Mouse (Mus musculus): ENCODE measurements around the gene Wwox.
"Not testable (repeated sequence)": the region's sequence is repeated elsewhere in the genome, so short reads cannot be mapped to it uniquely, and the experiment has no call there.

The Wwox gene

DNA sequence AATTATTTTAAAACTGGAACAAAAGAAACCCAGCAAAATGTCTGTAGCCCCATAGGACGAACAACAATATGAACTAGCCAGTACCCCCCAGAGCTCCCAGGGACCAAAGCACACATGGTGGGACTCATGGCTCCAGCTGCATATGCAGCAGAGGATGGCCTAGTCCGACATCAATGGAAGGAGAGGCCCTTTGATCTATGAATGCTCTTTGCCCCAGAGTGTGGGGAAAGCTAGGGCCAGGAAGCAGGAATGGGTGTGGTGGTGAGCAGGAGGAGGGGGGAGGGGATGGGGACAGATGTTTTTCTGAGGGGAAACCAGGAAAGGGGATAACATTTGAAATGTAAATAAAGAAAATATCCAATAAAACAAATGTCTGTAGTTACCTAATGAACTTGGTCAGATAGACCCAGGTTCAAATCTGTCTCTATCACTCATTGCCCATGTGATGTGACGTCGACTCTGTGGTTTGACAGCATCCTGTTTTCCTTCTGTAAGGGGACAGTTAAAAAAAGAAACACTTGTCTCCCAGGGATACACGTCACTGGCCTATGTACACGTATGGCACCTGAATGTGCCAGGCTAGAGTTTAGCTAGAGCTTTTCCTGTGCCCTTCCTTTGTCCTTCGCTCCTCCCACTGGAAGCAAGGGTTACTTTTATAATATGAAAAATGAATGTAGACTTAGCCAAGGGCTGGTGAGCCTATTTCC, 362.1 kb downstream of the Wwox start:
- no peak for ATAC-seq (ENCODE audit: low TSS enrichment)

DNA sequence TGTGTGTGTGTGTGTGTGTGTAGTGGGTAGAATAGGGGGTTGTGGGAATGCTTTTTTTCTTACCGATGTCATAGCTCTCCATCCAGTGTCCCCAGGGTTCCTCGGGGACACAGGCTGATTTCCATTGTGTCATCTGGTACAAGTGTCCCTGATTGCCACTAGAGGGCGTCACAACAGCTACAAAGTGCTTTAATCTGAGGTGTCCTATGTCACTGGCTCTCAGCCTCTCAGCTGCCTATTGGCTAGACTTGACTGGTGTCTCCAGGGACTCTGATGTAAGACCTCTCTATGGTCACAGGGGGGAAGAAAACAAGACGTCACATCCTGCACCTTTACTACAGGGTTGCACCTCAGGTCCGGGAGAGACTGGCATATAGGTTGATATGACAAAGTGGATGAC, 363.7 kb downstream of the Wwox start:
- peak; percentile 31; the same call in 1 of the 2 replicates for ATAC-seq (ENCODE audit: low TSS enrichment)

DNA sequence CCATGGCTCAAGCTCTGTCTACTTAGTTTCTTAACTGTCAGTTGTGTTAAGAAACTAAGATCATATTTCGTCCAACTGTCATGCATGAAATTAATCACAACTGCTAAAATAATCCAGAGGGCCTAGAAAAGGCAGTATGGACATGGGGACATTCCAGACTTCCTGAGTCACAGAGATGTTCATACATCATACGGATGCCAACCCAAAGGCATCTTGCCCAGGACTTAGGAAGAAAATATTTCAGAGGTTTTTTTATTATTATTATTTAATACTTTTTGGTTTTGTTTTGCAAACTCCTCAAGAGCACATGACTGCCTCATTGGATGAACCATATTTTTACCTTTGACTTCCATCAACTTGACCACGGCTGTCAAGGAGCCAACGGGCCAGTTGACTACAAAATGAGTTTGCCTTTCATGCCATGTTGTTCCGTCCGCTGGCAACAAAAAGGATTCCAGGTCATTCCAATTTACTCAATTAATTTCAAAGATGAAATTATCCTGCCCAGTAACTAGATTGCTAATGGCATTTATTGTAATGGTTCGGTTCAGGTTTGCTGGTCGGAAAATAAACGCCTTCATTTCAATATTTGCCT, 367.5 kb downstream of the Wwox start:
- ATAC-seq (ENCODE audit: low TSS enrichment): no peak

DNA sequence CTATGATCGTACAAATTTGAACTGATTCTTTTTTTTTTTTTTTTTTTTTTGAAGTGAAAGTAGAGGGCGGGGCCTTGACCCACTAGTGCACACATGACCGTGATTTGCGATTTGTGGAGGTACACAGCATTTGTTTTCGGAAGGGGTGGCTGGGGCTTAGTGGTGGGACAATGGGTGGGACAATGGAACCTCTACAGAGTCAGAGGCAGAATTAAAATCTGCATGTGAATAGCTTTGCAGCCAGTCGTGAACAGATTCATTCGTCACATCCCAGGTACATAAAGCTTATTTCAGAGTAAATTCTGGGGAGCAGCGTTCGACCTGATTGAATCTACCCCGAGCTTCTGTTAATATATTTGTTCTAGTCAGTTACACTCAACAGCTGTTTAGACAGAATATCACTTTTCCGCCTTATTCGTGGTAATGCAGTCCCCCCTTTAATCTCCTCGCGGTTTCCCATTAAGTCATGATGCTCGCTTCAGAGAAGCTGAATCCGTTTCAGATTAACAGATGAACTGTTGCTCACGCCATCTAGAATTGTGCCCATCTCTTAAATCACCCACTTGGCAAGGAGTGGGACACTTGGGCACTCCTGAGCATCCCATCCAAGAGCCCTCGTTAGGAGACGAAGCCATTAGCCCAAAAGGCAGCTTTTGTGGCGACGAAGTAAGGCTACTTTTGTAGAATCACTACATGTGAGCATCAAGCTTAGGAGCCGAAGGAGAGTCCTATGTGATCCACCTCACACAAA, 368.4 kb downstream of the Wwox start:
- ATAC-seq (ENCODE audit: low TSS enrichment): no peak

DNA sequence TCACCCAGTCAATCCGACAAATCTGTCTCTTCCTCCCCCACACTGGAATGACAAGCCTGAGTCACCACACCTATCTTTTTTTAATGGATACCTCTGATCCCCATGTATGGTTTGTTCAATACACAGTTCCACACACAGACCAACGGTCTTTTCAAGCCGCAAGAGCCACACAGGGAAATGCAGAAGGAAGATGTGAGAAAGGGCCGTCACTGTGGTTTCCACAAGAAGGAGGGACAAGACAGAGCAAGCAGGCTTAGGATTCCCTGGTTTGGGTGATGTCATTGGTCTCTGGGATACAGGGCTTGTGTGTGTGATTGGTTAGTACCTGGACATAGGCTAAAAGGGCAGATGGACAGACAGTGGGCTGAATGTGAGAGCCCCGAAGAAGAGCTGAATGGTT, 371.0 kb downstream of the Wwox start:
- no peak for ATAC-seq (ENCODE audit: low TSS enrichment)

DNA sequence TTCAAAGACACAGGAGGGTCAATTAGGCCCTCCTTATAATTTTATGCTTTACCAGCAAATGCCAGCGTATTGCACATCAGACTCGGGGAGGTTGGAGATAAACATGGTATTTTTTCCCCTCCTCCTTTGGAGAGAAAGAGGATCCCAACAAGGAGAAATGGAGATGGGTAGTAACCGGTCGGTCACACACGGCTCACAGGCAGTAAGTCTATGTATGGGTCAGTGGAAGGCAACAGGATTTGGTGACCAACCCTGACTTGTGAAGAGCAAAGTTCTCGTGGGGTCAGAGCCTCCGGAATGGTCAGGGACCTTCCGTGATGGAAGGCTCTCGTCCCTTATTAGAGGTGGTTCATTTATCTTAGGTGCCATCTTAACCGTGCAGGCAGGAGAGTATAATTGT, 374.4 kb downstream of the Wwox start:
- no peak for ATAC-seq (ENCODE audit: low TSS enrichment)

DNA sequence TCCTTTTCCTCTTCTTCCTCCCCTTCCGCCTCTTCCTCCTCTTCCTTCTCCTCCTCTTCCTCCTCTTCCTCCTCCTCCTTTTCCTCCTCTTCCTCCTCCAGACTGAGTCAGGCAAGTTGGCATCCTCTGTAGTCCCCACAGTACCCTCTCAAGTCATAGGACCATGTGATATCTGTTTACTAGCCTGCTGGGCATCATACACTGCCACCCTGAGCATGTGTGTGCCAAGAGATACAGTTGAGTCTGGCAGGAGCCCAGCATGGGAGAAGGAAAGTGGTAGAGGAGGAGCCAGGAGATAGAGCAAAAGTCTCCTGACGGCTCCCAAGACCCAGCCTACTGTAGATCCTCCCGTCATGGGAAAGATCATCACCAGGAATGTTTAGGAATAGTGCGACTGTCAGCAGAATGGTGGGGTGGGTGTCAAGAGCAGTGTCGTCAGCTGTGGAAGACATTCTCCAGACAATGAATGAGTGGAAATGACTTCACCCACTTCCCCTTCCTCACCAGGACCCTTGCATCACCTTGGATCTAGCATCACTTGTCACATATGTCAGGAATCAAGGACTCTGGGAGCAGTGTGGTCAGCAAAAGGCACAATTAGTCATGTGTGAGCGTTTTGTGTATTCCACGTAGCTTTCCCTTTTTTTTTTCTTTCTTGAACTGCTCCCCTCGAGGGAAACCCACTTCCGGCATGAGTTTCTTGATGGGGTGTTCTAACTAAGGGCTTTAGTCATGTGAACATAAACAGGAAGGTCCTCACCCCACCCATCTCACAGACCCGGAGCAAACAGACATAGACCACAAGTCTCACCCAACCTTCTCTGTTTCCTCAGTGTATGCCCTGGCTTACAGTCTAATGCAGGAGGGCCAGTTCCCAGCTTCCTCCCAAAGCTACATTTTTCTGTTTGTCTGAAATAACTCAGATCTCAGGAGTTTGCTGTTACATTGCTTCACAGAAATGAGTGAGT, 375.6 kb downstream of the Wwox start:
- no peak for ATAC-seq (ENCODE audit: low TSS enrichment)

DNA sequence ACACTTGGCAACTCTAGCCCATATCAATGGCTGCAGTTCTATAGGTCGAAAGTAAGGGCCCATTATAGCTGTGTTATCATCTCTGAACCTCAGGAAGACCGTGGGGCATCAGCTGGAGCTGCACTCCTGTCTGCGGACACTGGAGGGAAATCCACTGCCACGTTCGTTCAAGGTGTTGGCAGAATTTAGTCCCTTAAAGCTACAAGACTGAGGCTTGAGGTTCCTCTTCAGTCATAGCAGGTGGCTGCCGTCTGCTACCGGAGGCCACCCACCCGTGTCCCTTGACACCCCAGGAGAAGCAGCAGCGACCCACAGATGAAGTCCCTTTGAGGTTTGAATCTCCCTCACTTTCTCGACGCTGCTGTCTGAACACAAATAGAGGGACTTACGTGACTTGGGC, 376.9 kb downstream of the Wwox start:
- no peak for ATAC-seq (ENCODE audit: low TSS enrichment)

DNA sequence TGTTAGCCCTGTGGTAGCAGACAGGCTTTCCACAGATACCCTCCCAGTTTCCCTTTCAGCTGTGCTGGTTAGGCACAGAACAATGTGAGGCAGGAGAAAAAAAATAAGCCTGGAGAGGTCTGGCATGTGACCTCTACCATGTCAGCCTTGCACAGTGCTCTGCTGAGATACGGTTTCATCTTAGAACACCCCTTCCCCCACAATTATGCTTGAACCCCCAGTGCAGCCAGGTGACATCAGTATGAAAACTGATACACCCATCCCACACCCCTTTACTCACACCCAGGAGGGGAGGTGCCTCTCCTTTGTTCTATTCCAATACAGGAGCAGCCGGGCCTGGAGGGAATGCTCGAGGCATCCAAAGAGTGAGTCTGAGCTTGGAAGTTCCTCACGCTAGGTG, 377.5 kb downstream of the Wwox start:
- ATAC-seq (ENCODE audit: low TSS enrichment): no peak

DNA sequence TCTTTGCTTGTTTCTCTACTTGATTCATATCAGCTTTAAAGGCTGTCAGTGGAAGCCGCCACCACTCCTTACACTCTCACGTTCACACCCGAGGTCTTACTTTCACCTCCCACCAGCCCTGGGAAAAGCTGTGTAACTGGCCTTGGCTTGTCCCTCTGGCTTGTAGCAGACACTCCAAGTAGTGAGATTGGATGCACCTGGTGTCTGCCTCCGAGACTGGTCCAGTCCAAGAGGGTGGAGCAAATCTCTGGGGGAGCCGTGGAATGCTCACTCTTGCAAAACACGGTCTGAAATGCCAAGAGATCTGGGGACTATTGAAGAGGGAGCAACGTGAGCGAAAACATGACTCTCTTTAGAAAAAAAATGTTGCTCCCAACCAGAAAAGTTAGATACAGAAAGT, 382.1 kb downstream of the Wwox start:
- ATAC-seq (ENCODE audit: low TSS enrichment): no peak

DNA sequence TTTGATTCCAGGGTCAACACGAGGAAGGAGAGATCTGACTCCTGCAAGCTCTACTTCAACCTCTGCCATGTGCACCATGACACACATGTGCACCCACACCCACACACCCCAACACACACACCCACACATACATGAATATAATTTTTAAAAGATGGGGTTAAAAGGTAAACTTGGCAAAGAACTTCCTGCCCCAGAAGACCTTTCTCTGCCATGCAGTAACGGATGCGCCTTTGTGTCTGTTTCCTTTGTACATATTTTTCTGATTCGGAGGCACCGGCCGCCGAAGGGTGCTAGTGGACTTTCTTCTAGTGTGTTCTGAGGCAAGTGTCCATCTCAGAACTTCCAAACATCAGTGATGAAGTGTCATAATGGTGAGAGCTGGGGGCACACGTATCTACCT, 386.0 kb downstream of the Wwox start:
- no peak for ATAC-seq (ENCODE audit: low TSS enrichment)

DNA sequence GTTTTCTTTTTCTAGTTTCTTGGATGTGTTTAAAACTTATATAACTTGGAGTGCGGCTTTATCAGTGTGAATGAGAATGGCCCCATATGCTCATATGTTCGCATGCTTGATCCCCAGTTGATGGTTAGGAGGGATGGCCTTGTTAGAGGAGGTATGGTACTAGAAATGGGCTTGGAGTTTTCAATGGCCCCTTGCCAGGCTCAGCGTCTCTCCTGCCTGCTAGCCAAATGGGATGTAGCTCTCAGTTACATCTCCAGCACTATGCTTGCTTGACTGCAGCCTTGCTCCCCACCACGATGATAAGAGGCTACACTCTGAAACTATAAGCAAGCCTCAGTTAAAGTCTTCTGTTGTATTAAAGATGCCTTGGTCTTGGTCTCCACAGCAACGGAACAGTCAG, 387.5 kb downstream of the Wwox start:
- ATAC-seq (ENCODE audit: low TSS enrichment): no peak

DNA sequence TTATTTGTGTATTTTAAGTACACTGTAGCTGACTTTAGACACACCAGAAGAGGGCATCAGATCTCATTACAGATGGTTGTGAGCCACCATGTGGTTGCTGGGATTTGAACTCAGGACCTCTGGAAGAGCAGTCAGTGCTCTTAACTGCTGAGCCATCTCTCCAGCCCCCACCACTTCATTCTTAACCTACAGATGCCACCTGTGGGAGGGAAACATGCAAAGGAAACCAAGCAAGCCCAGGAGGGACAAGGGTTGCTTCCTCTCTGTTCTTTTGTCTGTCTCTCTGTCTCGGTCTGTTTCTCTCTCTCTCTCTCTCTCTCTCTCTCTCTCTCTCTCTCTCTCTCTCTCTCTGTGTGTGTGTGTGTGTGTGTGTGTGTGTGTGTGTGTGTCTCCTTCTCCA, 388.4 kb downstream of the Wwox start:
- not testable (repeated sequence) for ATAC-seq (ENCODE audit: low TSS enrichment)

DNA sequence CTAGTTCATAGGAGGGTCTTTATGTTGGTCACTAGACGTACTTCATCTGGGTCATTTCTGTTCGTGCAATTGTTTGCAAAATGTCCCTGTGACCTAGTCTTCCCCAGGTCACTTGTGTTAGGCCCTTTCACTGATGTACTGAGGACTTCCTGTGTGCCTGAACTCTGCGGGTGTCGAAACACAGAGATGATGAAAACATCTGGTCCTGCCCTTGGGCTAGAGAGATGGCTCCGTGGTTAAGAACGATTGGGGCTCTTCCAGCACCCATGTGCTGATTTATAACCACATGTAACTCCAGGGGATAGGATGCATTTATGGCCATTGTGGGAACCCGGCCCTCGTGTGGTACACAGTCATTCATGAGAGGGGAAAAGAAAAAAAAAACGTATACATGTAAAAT, 392.1 kb downstream of the Wwox start:
- no peak for ATAC-seq (ENCODE audit: low TSS enrichment)

DNA sequence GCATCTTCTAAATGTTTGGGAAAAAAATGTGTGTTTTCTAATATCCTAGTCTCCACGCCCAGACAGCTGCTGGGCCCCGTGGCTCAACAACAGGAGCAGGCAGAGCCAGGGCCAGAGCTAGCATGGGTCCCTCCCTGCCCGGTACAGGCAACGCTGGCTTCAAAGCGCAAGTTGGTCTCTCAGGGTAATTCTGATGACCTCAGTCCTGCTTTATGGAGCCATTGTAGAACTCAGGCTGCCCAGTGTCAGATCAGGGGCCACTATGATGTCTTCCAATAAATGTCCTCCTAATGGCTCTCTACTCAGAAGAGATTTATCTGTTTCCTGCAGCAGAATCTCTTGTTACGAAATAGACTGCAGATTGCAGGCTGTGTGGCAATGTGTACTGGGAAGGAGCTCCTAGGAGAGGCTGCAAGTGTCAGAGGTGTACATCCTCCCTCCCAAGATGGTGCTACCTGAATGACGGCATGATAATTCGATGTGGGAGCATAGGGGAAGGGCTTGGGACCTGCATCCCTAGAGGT, 392.9 kb downstream of the Wwox start:
- ATAC-seq (ENCODE audit: low TSS enrichment): no peak

DNA sequence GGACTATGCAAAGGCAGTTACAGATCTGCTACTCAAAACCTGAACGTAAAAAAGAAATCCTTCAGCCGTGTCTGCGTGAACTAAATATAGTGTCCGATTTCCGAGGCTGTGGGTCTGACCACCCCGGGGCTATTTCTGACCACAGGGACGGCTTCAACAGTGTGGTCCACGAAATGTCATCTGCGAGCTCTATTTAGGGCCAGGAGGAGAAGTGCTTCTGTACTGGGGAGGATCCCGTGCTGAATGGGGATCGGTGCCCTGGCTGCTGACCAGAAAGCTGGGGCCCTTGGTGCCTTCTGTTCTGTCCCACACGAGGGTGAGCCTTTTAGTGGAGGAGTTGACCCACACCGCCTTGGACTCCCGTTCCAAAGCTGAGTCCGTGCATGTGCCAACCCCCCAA, 395.3 kb downstream of the Wwox start:
- ATAC-seq (ENCODE audit: low TSS enrichment): no peak

DNA sequence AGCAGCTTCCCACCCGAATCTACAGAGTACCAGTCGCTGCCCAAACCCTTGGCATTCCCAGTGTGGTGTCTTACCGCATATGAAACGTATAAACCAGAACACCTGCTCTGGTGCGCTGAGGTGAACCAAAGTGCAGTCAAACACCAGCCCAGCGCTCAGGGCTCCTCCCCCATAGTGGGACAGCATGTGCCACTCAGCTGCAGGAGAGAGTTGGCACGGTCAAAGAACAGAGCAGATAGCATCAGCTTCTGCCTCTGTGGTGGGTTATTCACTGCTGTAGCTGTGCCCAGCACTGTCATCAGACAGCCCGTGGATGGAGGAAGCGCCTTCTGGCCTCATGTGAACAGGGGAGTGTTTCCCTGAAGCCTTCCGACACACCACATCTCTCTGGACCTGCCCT, 400.5 kb downstream of the Wwox start:
- ATAC-seq (ENCODE audit: low TSS enrichment): no peak

DNA sequence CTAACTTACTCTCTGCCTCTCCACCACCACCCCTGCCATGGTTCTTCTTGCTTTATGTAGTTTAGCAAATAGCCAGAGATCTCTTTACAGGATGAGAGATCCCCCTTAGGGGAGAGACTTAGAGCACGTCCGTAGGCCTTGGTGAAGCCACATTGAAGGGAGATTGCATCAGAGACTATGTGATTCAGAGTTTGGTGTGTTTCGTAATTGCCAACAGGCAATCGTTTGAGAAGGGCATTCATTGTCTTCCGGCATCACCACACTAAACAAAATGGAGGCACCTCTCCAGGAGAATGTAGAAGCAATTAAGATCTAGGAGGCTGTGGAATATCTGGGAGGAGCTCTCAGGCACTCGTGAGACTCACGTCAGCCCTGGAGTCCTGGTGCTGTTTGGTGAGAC, 408.2 kb downstream of the Wwox start:
- no peak for ATAC-seq (ENCODE audit: low TSS enrichment)

DNA sequence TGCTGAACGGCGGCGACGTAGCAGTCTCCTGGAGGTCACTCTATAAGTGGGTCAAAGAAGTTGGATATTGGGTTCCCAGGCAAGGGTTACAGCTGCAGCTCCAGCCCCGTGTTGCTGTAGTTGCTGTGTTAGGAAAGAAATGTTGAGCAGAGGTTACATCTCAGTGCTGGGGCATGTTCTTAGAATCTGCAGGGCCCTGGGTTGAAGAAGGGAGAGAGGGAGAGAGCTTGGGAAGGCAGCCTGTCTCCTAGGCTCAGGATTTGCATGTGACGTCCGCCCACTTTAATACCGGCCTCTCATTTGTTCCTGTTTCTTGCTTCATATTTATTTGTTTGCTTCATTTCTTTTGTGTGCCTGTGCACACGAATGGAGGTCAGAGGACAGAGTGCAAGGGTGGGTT, 410.0 kb downstream of the Wwox start:
- ATAC-seq (ENCODE audit: low TSS enrichment): no peak

DNA sequence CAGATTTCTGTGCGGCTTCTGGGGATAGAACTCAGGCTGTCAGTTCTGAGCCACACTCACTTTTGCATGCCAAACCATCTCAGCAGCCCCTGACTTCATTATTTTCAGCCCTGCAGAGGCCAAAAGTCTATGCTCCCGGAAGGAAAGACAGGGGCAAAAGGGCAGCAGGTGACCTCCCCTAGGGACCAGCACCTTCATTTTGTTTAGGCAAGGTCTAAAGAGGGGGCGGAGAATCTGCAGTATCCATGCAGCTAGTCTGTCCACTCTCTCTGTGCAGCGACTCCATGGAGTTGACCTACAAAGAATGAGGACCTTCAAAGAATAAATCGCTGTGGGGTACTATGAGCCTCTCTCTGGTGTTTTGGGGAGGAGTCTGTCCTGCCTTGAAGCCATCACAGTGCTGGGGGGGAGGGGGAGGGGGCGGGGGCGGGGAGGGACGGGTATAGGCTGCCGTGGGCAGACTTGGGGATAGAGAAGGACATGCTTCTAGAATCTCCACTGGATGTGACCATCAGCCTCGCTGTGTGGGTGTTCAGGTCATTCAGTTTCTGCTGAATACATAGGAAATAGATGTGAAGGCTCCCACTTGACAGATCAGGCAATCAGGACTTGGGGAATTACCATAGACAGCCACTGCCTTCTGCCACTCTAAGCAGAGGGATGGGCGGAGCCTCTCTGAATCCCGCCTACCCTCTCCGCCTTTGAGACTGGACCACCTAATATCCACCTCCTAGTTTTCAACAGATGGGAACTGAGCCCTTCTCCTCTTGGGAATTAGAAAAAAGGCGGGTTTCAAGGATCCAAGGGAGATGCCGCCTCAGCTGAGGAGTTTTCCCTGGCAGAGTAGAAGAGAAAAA, 410.8 kb downstream of the Wwox start:
- ATAC-seq (ENCODE audit: low TSS enrichment): no peak

DNA sequence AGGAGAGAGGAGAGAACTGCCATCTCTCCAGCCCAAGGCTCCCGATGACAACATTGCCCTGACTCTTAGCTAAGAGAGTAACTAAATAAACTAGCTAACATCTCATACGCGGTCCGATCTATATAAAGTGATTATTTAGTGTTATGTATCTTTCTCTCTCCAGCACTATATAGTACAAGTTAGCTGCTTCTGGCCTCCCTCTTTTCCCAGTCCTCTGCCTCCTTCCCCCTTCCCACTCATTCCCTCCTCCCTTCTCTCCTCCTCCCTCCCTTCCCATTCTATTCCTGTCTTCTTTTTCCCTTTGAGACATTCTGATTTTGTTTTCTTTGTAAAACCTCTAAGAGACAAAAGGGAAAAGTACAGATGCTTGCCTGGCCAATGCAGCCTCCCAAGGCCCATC, 414.3 kb downstream of the Wwox start:
- ATAC-seq (ENCODE audit: low TSS enrichment): peak; percentile 73

All from frontal cortex, adult (tissue).